Mouse (Mus musculus) cerebellum, adult 11-12 months (tissue): ENCODE results near the gene Myo18b.

Experiments
- DNase-seq: peaks from one replicate; pipeline ENCODE4 v3.0.0; 2022

Myo18b gene

DNA sequence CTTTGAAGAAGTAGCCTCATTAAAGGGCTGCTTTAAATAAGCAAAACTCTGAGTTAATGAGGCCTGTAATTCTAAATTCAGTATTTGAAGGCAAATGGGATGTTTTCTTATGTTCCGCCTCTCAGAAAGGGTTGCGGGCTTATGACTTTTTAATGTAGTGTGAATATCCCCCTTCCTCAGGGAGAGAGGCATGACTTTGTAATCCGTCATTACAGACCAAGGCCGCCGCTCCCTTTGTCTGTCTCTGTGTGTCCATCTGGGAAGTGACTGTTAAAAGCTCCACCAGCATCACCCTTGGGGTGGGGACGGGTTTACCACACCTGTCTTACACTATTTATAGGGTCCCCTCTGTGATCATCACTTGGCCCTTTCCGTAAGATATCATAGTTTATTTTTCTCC, 100.1 kb downstream of the Myo18b start:
- no peak for DNase-seq

DNA sequence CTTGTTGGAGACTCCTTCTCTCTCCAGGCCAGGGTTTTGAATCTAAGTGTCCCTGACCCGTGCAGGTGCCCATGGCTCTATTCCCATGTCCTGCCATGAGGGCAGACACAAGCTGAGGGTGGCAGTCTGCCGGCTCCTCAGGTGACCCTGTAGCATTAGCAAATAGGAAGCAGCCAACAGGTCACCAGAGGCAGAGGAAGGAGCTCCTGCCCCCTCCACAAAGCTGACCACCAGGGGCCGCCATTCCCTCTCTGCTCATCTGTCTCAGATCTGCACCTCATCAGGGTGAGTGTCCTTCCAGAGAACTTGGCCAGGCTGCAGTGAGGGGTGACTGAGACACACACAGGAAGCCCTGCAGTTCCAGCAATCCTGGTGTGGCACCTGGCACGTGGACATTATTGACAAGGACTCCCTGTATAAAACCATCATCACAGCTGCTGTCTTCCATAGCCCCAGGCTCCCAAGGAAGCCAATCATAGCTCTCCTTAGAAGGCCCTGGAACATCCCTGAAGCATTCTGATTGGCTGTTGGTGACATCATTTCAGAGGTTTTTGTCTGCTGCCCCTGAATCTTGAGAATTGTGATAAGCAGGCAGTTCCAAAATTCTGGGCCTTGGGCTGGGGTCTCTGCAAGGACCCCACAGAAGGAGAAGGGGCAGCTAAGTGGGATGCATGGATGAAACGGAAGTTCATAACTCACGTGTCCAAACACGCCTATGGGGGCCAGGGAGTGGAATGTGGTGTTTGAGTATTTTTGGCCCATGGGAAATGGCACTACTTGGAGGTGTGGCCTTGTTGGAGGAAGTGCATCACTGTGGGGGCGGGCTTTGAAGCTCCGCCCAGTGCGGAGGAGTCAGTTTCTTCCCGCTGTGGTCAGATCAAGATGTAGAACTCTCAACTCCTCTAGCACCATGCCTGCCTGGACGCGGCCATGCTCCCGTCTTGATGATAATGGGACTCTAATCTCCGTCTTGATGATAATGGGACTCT, 104.1 kb downstream of the Myo18b start:
- no peak for DNase-seq

DNA sequence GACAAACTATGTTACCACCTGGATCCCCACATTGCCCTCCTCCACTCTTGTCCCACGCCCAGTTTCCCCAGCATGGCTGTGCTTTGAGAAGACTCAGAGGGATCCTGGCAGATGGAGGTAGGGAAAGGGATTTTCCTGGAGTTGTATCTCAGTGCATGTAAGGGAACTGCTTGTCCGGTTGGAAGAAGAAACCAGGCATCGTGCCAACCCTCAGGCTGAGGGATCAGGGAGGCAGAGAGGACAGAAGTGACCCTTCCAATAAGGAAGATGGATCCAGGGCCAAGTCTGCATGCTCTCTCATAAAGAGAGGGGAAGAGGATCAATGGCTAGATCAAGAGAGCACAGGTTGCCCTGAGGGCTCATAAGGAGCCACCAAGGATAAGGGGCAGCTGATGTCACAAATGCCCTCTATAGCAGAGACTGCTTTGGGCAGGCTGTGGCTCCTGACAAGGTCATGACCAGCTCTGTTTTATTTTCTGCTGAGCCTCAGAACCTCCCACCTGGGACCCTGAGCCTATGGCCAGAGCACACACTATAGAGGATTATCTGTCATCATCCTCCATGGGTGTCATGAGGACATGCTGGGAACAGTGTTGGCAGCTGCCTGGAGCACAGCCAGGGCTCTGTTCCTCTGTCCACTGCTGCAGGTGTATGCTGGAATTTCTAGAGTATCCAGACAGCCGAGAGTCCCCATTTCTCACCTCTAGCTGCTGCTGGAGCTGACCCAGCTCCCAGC, 105.6 kb downstream of the Myo18b start:
- DNase-seq: no peak

DNA sequence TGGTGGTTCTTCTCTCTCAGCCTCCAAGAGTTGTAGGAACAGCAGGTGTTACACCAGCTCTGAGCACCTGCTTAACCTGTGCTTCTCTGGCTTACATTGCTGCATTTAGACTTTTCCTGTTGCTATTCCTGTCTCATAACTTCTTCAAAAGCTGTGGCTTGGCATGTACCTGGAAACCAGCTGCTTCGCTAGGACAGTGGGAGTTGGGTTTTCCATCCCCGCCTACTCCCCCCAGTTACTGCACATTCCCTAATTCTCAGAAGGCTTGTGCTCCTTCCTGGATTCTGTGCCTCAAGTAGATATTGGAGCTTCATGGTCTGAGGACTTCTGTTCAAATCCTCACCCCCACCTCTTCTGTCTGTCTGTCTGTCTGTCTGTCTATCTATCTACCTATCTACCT, 107.7 kb downstream of the Myo18b start:
- no peak for DNase-seq

DNA sequence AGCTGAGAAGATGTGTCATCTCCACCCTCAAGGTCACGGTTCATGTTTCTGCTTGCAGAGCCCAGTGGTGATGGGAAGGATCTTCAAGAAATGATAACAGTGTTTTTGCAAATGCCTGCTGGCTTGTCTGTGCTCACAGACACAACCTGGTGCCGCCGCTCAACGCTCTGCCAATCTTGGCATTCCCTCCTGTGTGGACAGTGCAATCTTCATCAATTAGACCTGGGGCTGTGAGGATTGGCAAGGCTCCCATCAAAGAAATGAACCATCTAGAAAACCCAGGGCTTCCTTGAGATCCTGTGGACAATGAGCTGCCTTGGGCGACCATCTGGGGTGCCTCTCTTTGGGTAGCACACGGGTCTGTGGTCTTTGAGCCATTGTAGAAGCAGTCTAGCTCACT, 109.4 kb downstream of the Myo18b start:
- no peak for DNase-seq

DNA sequence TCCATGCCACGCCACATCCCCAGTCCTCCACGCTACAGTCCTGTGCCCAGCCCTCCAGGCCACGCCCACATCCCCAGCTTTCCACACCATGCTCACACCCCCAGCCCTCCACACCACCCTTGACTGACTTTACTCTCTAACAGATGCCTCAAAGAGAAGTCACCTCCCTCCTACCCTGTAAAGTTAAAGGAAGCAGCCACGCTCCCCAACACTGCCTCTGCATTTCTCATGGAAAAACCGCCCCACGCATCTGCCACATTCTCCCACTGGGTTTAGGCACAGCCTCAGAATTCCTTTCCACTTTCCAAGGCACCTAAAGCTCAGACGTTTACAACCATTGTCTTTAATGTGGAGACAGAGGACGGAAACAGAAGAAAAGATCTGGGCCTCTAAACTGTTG, 110.1 kb downstream of the Myo18b start:
- DNase-seq: no peak

DNA sequence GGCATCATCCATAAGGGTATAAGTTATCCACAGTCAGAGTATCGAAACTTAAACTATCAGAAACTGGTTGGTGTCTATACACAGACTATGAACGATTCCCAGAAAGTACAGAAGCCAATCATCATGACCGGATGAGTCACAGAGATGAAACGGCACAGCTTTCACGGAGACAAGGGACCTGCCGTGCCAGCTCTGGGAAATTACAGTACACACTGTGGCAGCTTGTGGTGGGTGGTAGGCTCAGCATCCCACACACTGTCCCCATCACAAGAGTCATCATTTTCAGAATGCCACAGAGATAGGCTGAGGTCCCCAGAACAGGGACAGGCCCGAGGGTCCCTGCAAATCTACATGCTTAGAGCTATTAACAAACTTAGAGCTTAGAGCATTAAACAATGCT, 114.4 kb downstream of the Myo18b start:
- no peak for DNase-seq

DNA sequence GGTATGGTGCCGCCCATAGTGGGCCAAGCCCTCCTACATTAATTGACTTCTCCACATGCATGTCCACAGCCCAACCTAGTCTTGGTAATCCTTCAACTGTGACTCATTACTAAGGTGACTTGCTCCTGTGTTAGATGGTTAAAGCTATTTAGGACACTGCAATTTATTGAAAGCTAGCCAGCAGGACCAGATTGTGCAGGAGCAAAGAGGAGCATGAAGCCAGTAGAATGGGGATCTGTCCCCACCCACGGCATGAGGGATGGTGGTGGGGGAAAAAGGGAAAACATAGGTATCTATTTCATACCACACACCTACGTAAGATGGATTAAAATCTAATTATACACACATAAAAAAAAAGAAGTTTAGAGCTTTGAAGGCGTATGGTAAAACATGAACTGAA, 114.9 kb downstream of the Myo18b start:
- DNase-seq: peak; percentile 11

DNA sequence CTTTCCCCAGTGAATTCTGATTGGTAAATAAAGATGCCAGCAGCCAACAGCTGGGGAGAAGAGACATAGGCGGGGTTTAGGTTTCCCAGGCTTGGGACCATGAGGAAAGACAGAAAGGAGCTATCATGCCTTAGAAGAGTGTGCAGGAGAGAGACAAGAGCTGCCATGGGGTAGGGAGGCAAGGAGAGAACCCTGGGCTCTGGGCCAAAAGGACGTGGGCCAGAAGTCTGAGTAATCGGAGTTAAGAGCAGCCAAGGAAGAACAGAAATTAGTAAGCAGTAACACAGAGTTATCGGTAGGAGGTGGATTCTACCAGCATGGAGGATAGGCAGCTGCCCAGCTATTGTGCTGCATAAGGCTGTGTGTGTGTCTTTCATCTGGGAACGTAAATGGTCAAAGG, 115.8 kb downstream of the Myo18b start:
- DNase-seq: peak; percentile 59

DNA sequence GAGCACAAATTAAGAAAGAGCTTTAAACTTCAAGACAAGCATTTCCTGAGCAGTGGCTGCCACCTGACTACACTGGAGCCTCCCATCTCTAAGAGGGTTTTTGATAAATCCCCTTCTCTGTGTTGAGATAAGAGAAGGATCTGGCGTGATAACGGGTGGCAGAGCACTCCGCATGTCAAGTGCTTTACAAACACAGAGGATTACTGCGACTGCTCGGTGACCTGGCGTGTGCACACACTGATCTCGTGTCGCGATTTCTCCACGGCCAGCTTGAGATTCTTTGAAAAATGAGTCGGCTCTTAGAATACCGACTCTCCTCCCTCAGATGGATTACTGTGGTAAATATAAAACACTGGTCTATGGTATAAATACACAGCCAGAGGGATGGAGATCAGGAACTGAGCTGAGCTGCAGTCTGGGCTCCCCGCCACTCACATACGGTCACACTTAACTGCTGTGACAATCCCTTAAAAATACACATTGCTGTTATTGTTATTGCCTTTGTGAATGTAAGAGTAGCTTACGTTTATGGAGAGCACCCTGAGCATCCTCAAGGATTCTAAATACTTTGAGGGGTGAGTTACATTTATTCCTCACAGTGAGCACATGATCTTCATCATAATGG, 119.3 kb downstream of the Myo18b start:
- no peak for DNase-seq

DNA sequence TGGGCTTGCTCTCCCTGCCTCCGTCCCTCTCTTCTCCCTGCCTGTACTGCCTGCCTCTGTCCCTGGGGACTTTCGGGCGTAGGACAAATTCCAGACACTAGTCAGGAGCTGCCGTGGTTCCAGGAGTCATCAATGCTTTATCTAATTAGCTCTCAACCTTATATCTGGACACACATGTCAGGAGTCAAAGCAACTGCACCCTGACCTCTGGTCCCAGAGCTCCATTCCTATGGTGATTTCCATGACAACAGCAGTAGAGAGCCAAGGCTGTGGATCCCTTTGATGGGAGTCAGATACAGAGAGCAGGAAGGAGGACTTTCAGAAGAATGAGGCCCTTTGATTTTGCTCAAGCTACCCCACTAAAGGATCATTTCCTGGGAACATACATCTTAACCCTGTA, 122.7 kb downstream of the Myo18b start:
- no peak for DNase-seq

DNA sequence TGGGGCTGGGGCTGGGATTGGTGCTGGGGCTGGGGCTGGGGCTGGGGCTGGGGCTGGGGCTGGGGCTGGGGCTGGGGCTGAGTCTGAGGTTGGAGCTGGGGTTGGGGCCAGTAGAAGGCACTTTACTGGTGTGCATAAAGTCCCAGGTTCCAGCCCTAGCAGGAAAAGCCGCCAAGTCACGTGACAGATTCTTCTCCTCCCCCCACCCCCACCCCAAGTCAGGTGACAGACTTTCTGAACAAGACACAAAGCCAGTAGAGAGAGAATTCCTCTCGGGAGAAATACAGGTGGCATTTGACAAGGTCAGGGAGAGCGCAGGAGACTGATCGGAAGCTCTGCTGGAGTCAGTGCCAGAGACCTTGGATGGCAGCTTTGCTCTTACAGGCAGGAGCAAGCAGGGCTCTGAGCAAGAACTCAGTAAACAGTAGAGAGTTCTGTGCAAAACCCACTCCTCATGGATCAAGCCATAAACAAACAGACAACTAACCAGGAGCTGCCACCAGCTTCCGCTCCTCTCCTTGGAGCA, 124.7 kb downstream of the Myo18b start:
- no peak for DNase-seq

DNA sequence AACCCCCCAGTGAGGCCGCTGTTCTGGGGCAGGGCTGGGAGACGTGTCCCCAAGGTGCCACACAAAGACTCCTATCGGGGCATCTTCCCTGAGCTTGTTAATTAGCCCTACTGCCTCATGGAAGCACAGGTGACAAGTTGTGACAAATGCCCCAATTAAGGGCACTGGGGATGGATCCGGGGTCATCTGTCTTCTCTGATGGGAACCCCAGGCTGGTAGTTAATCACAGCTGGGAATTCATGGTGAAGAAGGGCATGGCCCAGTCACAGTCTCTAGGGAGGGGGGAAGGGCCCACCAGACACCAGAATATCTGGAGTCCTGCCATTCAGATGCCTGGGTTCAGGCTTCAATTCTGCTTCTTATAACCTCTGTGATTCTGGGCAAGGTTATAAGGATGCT, 126.4 kb downstream of the Myo18b start:
- no peak for DNase-seq

DNA sequence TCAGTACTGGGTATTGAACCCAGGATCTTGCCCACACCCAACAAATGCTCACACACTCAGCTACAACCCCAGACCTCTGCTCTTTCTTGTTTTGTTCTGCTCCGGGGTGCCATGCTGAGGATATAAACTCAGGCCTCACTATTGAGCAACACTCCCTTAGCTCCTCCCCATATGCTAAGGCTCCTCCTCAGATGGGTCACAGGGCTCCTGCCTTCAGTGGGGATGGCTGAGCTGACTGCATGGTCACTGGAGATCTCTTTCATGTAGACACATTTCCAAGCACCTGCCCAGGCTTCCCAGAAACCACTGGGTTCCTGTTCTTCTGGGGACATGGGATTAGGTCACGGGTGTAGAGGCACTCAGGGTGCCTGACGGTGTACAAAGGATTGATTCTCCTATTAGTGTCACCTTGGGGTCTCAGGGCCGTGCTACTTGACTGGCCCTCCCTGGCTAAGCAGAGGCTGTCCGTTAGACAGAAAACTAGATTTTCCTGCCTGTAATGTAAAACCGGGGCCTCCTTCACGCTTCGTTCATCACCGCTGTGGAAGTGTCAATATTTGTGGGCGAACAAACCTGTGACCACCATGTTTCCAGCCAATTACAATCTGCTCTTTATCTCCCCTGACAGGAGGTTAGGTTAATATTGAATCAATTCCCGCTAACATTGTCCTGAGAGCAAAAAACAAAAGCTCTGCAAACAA, 127.0 kb downstream of the Myo18b start:
- no peak for DNase-seq

DNA sequence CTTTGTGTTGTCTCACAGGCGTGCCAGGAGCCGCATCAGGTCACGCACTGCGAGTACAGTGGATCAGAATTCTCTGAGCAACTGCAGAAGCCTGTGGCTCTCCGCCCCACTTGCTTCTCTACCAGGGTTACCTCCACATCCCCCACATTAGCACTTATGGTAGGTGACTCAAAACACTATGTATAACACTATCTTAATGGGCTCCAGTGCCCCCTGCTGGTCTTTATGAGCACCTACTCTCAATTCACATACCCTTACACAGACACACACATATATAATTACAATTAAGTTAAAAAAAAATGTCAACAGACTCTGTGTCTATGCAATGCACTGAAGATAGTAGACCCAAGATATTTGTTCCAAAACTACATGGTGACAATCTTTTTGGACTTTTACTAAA, 127.6 kb downstream of the Myo18b start:
- no peak for DNase-seq

DNA sequence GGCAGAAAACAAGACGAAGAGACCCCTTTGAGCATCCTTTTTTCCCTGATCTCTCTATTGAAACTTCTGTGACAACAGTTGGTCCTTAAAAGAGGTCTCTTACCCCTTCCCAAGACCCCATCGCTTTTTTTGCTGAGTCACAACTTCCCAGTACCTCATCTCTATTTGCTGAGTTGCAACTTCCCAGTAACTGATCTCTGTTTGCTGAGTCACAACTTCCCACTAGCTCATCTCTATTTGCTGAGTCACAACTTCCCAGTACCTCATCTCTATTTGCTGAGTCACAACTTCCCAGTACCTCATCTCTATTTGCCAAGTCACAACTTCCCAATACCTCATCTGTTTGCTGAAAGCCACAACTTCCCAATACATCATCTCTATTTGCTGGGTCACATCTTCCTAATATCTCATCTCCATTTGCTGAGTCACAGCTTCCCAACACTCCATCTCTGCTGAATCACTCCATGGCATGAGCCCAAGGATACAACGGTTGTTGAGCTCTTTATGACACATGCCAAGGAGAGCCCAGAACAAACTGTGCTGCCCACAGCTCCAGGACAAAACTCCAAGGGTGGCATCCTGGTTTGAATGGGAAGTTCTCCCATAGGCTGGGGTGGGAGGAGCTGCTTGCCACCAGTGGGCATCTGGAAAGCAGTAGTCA, 134.6 kb downstream of the Myo18b start:
- DNase-seq: no peak

DNA sequence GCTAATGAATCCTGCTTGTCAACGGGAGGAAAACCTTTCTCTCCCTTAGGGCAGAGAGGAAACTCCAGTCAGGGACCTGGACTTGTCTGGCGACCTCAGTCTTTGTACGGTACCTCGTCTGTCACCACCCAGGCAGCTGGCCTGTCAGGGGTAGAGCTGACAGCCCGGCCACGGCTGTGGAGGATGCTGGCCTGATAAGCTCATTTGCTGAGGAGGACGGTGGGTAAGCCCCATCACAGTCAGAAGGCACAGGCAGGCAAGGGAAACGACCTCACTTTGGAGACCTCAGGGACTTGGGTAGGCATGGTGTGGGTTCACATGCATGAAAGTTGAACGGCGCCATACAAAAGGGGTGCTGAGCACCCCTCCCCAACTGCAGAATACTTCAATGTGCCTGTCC, 140.6 kb downstream of the Myo18b start:
- no peak for DNase-seq

DNA sequence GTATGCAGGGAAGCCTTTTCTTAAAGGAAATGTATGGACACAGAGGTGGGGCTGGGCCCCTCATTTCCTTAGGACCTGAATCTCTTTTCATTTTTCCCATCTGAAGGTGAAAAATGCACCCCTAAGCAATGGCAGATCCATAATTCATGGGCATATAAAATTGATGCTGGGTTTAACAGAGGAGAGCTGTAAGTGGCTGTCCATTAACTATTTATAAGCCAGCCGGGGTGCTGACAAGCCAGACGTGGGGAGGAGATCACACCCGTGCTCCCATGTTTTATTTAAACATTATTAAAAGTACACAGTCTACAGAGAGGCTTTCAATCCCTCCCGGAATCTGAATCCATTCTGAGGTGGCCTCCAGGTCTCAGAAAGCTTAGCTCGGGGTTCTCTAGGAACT, 146.5 kb downstream of the Myo18b start:
- DNase-seq: no peak

DNA sequence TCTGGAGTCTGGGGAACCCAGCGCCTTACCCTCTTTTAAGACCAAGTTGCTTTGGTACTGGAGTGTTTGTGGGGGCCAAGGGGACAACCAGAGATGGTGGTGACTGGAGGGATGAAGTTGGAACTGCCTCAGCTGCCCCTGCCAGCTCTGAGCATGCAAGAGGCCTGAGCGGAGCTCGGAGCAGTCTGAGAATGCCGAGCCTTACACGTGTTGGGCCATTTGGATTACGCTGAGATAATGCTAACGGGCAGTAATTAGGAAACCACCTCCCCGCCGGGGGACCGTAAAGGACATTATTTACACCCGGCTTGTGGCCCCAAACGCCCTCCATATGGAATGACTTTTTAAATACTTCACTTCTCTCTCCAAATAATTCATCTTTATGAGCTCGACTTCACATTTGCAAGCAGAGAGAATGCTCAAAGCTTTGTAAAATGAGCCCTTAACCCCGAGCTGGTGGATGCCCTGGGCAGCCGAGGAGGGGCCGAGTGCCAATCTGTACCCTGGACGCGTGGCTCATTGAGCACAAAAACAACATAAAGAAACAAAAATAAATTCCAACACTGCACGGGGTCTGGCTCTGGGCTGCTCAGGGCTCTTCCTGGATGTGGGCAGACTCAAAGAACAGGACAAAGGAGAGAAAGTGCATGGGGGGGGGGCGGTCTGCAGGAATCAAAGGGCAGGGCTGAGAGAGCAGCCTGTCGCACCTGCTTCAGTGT, 148.0 kb downstream of the Myo18b start:
- no peak for DNase-seq

DNA sequence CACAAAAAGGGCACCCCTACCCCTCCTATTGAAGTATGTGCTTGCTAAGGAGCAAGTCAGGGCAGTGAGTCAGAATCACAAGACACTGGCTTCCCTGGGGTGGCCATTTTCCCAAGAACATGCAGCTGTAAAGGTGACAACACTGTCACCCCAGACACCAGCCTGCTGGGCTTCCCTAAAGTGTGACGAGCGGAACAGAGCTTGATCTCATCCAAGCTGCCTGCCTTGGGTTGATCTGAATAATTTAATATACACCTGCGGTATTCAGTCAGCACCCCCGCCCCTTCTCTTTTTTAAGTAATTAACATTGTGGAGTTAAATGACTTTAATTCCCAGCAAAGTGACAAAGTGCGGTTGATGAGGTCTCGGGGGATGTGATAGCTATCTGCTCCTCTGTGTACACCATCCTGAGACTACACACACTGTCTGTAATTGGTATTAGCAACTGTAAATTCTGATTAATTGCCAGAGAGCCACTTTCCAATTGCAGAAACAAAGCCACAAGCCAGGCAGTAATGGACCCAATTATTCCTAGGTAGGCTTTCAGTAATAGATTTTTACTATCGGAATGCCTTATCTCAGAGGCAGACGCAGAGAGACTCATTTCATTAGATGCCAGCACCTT, 148.7 kb downstream of the Myo18b start:
- no peak for DNase-seq

DNA sequence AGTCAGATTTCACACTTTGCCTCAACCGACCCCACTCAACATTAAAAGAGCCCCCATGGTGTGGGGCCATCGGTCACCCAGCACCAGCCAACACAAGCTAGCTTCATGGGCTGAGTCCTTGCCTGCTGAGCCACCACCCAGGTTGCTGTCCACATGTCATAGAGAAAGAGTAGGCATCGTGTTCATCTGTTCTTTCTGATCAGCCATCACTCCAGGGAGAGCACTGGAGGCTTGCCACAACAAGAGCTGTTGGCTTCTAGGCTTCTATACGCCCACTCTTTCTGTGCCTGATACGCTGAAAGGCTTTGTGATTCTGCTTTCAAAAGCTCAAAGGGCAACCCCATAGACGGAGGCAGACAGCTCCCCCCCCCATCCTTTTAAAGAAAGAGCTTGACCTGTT, 151.0 kb downstream of the Myo18b start:
- DNase-seq: no peak
